Mouse (Mus musculus) CH12.LX (cell line): ENCODE measurements around the gene Lgr6.

Experiments used
- CHD2 ChIP-seq: IDR thresholded peaks from 2 replicates; pipeline ENCODE4 v1.6.1; 2011; ENCODE audit warnings: low read length, improper control_type of control experiment
- CTCF ChIP-seq, 2 experiments: IDR thresholded peaks in 1 of 2; conservative IDR thresholded peaks in 1 of 2; 2 replicates each; pipeline ENCODE4 v1.5.1; 2011 to 2012; ENCODE audit warnings: low read depth in 2 of 2, low read length in 2 of 2, improper control_type of control experiment in 1 of 2, inconsistent platforms in 1 of 2, mild to moderate bottlenecking in 1 of 2, moderate library complexity in 1 of 2
- EP300 ChIP-seq: IDR thresholded peaks from 2 replicates; pipeline ENCODE4 v1.6.1; 2011; ENCODE audit warnings: low read length, improper control_type of control experiment
- MAFK ChIP-seq: IDR thresholded peaks from 2 replicates; pipeline ENCODE4 v1.6.1; 2011; ENCODE audit warnings: low read length, improper control_type of control experiment; ENCODE audit not compliant: insufficient replicate concordance
- MAZ ChIP-seq: IDR thresholded peaks from 2 replicates; pipeline ENCODE4 v1.6.1; 2012; ENCODE audit warnings: low read depth, mild to moderate bottlenecking, inconsistent platforms, low read length, improper control_type of control experiment, moderate library complexity
- MEF2A ChIP-seq: IDR thresholded peaks from 2 replicates; pipeline ENCODE4 v1.6.1; 2014; ENCODE audit warnings: low read depth, mild to moderate bottlenecking, inconsistent platforms, low read length, improper control_type of control experiment, borderline replicate concordance
- POLR2A ChIP-seq: IDR thresholded peaks from 2 replicates; pipeline ENCODE4 v1.6.1; 2011; ENCODE audit warnings: low read depth, mild to moderate bottlenecking, improper control_type of control experiment, low read length
- SMC3 ChIP-seq: IDR thresholded peaks from 2 replicates; pipeline ENCODE4 v1.6.1; 2011; ENCODE audit warnings: low read depth, low read length, improper control_type of control experiment
- TCF12 ChIP-seq: IDR thresholded peaks from 2 replicates; pipeline ENCODE4 v1.6.1; 2014; ENCODE audit warnings: low read depth, mild to moderate bottlenecking, inconsistent platforms, low read length, improper control_type of control experiment
- USF1 ChIP-seq: IDR thresholded peaks from 2 replicates; pipeline ENCODE4 v1.6.1; 2014; ENCODE audit warnings: low read depth, mild to moderate bottlenecking, inconsistent platforms, low read length, improper control_type of control experiment
- ZKSCAN1 ChIP-seq: IDR thresholded peaks from 2 replicates; pipeline ENCODE4 v1.6.1; 2012; ENCODE audit warnings: low read depth, inconsistent platforms, low read length, improper control_type of control experiment, borderline replicate concordance
- ZMIZ1 ChIP-seq: IDR thresholded peaks from 2 replicates; pipeline ENCODE4 v1.6.1; 2012; ENCODE audit warnings: low read depth, mild to moderate bottlenecking, inconsistent platforms, low read length, improper control_type of control experiment
- ZNF384 ChIP-seq: IDR thresholded peaks from 2 replicates; pipeline ENCODE4 v1.6.1; 2012; ENCODE audit warnings: low read depth, low read length, improper control_type of control experiment, inconsistent platforms

- TF ChIP-seq MEF2A (no peak), CTCF (conservative IDR thresholded peaks at IDR 0.05 in 1 of 2, IDR thresholded peaks at IDR 0.05 in 1 of 2; ENCODE audit: low read depth in 2 of 2, low read length in 2 of 2) (no peak), MAZ (no peak), POLR2A (no peak), SMC3 (no peak), MAFK (no peak), EP300 (no peak), TCF12 (no peak), ZNF384 (no peak), ZKSCAN1 (no peak), USF1 (no peak), CHD2 (no peak), ZMIZ1 (no peak)
Observed at GRCm38 (mm10) chr1:135154011-135154410, 48.9 kb upstream of the Lgr6 start.
